Mouse (Mus musculus): ENCODE measurements around the gene Mob1a. TPM values are rescaled to one million over a fixed set of nuclear protein-coding genes. Genes with fewer than 3 reads are reported as not detected.

Mob1a gene
- total and polyA plus RNA-seq, 3 experiments = 57.0 to 120 (median 74.7) TPM

- H3K4me3 ChIP-seq (ENCODE audit: control insufficient read depth in 1 of 2, insufficient read depth in 1 of 2, low read depth in 2 of 2, low read length in 2 of 2) = no peak overlapping the region
- DNase-seq (ENCODE audit: low read depth, low spot score) = no peak
- H3K27me3 ChIP-seq (ENCODE audit: control insufficient read depth in 1 of 2, insufficient read depth in 2 of 2, low read length in 2 of 2) = no peaks in the 10 kb centered on the region
- no peaks in the 10 kb centered on the region for H3K79me2 ChIP-seq (ENCODE audit: control insufficient read depth, insufficient read depth, low read length, poor library complexity)
- H3K9me3 ChIP-seq (replicated peaks; ENCODE audit: insufficient read depth, low read length) = no peaks in the 10 kb centered on the region
- no peak overlapping the region for H3K9ac ChIP-seq (ENCODE audit: control insufficient read depth, low read depth, low read length, poor library complexity, severe bottlenecking)
- peaks cover 4 to 13% of the 10 kb centered on the region in 2 experiments for H3K36me3 ChIP-seq (ENCODE audit: control insufficient read depth in 1 of 2, insufficient read depth in 2 of 2, low read length in 2 of 2)
- TF ChIP-seq MAFK (IDR thresholded peaks at IDR 0.05; ENCODE audit: borderline replicate concordance, low read depth, low read length) = no peak
- 0 out of 2 replicates have a peak, but pooled peaks have one; percentile 2 for TF ChIP-seq GATA1 (IDR thresholded peaks at IDR 0.05; ENCODE audit: low read depth, low read length)
- no peak for TF ChIP-seq NRF1 (IDR thresholded peaks at IDR 0.05; ENCODE audit: insufficient read depth, low read depth, low read length, poor library complexity, severe bottlenecking)
- TF ChIP-seq ELF1 (IDR thresholded peaks at IDR 0.05; ENCODE audit: low read depth, low read length) = no peak
- TF ChIP-seq TCF12 (IDR thresholded peaks at IDR 0.05; ENCODE audit: low read depth, low read length) = no peak
- no peak for TF ChIP-seq POLR2A (IDR thresholded peaks at IDR 0.05; ENCODE audit: control insufficient read depth in 1 of 2, insufficient read depth in 1 of 2, low read depth in 1 of 2, low read length in 2 of 2, poor library complexity in 1 of 2)
- H3K27ac ChIP-seq (ENCODE audit: control insufficient read depth, low read depth, low read length) = no peak overlapping the region
- H3K4me1 ChIP-seq (ENCODE audit: control insufficient read depth in 1 of 2, insufficient read depth in 2 of 2, low read length in 2 of 2) = peaks cover 0 to 13% of the 10 kb centered on the region in 2 experiments; a peak in 2 of 4 replicates
Observed at GRCm38 (mm10) chr6:83300447-83301229, 25.2 kb upstream of the Mob1a start.

- Histone ChIP-seq H3K36me3 (ENCODE audit: control insufficient read depth in 1 of 2, insufficient read depth in 2 of 2, low read length in 2 of 2) (peaks cover 7 to 13% of the 10 kb centered on the region in 2 experiments), H3K4me3 (ENCODE audit: control insufficient read depth in 1 of 2, insufficient read depth in 1 of 2, low read depth in 2 of 2, low read length in 2 of 2) (no peak overlapping the region), H3K4me1 (ENCODE audit: control insufficient read depth in 1 of 2, insufficient read depth in 2 of 2, low read length in 2 of 2) (peaks cover 0 to 13% of the 10 kb centered on the region in 2 experiments; a peak in 2 of 4 replicates), H3K79me2 (ENCODE audit: control insufficient read depth, insufficient read depth, low read length, poor library complexity) (no peaks in the 10 kb centered on the region), H3K27ac (ENCODE audit: control insufficient read depth, low read depth, low read length) (no peak overlapping the region), H3K27me3 (ENCODE audit: control insufficient read depth in 1 of 2, insufficient read depth in 2 of 2, low read length in 2 of 2) (no peaks in the 10 kb centered on the region), H3K9me3 (replicated peaks; ENCODE audit: insufficient read depth, low read length) (no peaks in the 10 kb centered on the region), H3K9ac (ENCODE audit: control insufficient read depth, low read depth, low read length, poor library complexity, severe bottlenecking) (no peak overlapping the region)
- no peak for TF ChIP-seq RCOR1 (IDR thresholded peaks at IDR 0.05; ENCODE audit: low read depth, low read length)
- no peak for TF ChIP-seq MXI1 (IDR thresholded peaks at IDR 0.05; ENCODE audit: low read depth, low read length)
- no peak for TF ChIP-seq CHD1 (IDR thresholded peaks at IDR 0.05; ENCODE audit: low read depth, low read length)
- no peak for TF ChIP-seq TCF12 (IDR thresholded peaks at IDR 0.05; ENCODE audit: low read depth, low read length)
- no peak for TF ChIP-seq MYC (IDR thresholded peaks at IDR 0.05; ENCODE audit: low read depth, low read length)
- TF ChIP-seq TAL1 (IDR thresholded peaks at IDR 0.05; ENCODE audit: low read length) = no peak
- no peak for TF ChIP-seq ZC3H11A (IDR thresholded peaks at IDR 0.05; ENCODE audit: low read depth, low read length)
- TF ChIP-seq ELF1 (IDR thresholded peaks at IDR 0.05; ENCODE audit: low read depth, low read length) = no peak
- TF ChIP-seq UBTF (IDR thresholded peaks at IDR 0.05; ENCODE audit: borderline replicate concordance, insufficient read depth, low read depth, low read length) = no peak
- no peak for TF ChIP-seq GABPA (IDR thresholded peaks at IDR 0.05; ENCODE audit: low read depth, low read length)
- TF ChIP-seq KAT2A (conservative IDR thresholded peaks at IDR 0.05; ENCODE audit: low read depth, low read length) = no peak
- TF ChIP-seq CTCF (IDR thresholded peaks at IDR 0.05 in 2 of 3, conservative IDR thresholded peaks at IDR 0.05 in 1 of 3; ENCODE audit: control insufficient read depth in 1 of 3, insufficient read depth in 1 of 3, low read depth in 2 of 3, low read length in 3 of 3, poor library complexity in 1 of 3, severe bottlenecking in 1 of 3) = no peak
- TF ChIP-seq EP300 (IDR thresholded peaks at IDR 0.05; ENCODE audit: low read depth in 1 of 2, low read length in 2 of 2) = no peak
- no peak for TF ChIP-seq USF1 (IDR thresholded peaks at IDR 0.05; ENCODE audit: low read depth, low read length)
- no peak for TF ChIP-seq POLR2A (IDR thresholded peaks at IDR 0.05; ENCODE audit: control insufficient read depth in 1 of 2, insufficient read depth in 1 of 2, low read depth in 1 of 2, low read length in 2 of 2, poor library complexity in 1 of 2)
- TF ChIP-seq BHLHE40 (IDR thresholded peaks at IDR 0.05; ENCODE audit: borderline replicate concordance, low read depth, low read length) = no peak
- TF ChIP-seq TBP (IDR thresholded peaks at IDR 0.05; ENCODE audit: low read depth, low read length) = no peak
- no peak for TF ChIP-seq GATA1 (IDR thresholded peaks at IDR 0.05; ENCODE audit: low read depth, low read length)
- no peak for TF ChIP-seq MAZ (IDR thresholded peaks at IDR 0.05; ENCODE audit: low read depth, low read length)
- DNase-seq (ENCODE audit: low read depth, low spot score) = no peak
Observed at GRCm38 (mm10) chr6:83301294-83301693, 24.5 kb upstream of the Mob1a start.

Measured in MEL (cell line).